Mouse (Mus musculus) heart, postnatal 0 days (tissue): Measurements from ENCODE around the gene Piga.

Experiments
- CTCF ChIP-seq: IDR thresholded peaks from 2 replicates; pipeline ENCODE4 v1.5.1; 2016; ENCODE audit warnings: antibody characterized with exemption, control low read depth, low read depth
- EP300 ChIP-seq: IDR thresholded peaks from 2 replicates; pipeline ENCODE4 v1.6.1; 2016; ENCODE audit warnings: antibody characterized with exemption, low read depth

GRCm38 (mm10) chrX:164449201-164449600 is 29.6 kb downstream of the Piga start:
- TF ChIP-seq CTCF (peak; percentile 49), EP300 (no peak)
